Mouse (Mus musculus): ENCODE data around the gene Cnr2. TPM values are rescaled to one million over a fixed set of nuclear protein-coding genes. Genes with fewer than 3 reads are reported as not detected.

Gene Cnr2
- polyA plus RNA-seq, 1 experiment: 0.16 TPM

DNA sequence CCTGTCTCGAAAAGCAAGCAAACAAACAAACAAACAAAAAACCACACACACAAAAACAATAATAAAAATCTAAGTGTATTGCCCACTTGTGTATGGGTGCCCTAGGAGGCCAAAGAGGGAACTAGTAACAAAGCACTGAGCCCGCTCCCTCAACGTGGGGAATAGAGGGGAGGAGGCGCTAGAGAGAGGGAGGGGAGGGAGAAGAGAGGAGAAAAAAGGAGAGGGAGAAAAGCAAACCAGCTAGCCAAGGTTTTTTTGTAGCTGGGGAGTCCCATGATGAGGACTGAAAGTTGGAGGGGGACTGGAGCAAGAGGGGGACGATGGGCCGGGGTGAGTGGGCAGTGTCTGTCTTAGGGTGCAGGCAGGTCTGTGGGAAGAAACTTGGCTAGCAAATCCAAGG lies 40.1 kb upstream of the Cnr2 start:
- Histone ChIP-seq H3K4me1 (ENCODE audit: control insufficient read depth, insufficient read depth, low read length) (no peaks in the 10 kb centered on the region), H3K9ac (ENCODE audit: low read depth, poor library complexity, severe bottlenecking) (peak overlapping the region; percentile 79), H3K27ac (ENCODE audit: insufficient read depth, low read length) (peak overlapping the region; percentile 92), H3K4me3 (ENCODE audit: low read depth, low read length) (peak overlapping the region; percentile 85), H3K9me3 (replicated peaks; ENCODE audit: control insufficient read depth, insufficient read depth, low read length, poor library complexity, severe bottlenecking) (no peaks in the 10 kb centered on the region), H3K36me3 (ENCODE audit: control insufficient read depth, insufficient read depth, low read length, poor library complexity, severe bottlenecking) (peaks cover 20% of the 10 kb centered on the region), H3K27me3 (ENCODE audit: control insufficient read depth, insufficient read depth, low read length, poor library complexity, severe bottlenecking) (no peaks in the 10 kb centered on the region)
- no peak for TF ChIP-seq EP300 (IDR thresholded peaks at IDR 0.05; ENCODE audit: insufficient read depth, low read depth, low read length)
- TF ChIP-seq POLR2A (IDR thresholded peaks at IDR 0.05; ENCODE audit: insufficient read depth, low read length): no peak
- TF ChIP-seq CTCF (IDR thresholded peaks at IDR 0.05; ENCODE audit: low read depth, low read length): no peak

DNA sequence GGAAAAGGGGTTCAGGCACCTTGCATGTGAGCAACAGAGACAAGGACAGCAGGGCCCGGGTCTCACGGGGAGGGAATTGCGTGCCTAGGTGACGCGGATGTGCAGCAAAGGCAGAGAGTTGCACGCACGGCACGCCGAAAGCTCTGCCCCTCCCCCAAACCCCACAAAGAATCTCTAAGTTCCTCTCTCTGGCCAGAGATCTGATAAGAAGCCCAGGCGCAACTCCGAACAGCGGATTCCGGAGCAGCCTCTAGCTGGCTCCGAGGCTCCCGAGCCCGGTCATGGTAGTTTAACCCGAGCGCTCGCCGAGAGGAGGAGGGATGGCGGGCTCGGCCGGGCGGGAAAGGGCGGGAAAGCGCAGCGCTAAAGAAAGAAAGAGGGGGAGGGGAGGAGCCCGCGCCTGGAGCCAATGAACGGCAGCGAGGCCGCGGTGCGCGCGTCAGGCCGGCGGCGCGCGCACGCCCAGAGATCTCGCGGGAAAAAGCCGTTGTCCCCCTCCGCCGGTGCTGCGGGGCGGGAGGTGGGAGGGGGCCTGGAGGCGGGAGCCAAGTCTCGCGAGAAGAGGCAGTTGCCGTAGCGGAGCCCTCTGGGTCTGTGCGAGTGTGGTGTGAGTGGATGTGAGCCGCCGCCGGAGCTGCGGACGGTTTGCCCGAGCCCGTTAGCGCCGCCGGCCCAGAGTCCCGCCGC lies 39.5 kb upstream of the Cnr2 start, which contains the start of gene Srsf10:
Gene Srsf10, plus strand, starts transcription at position 212 of the 687 bp plus-strand sequence.
- TF ChIP-seq CTCF (IDR thresholded peaks at IDR 0.05; ENCODE audit: low read depth, low read length): no peak
- peak; percentile 45 for TF ChIP-seq POLR2A (IDR thresholded peaks at IDR 0.05; ENCODE audit: insufficient read depth, low read length)
- no peaks in the 10 kb centered on the region for H3K9me3 ChIP-seq (replicated peaks; ENCODE audit: control insufficient read depth, insufficient read depth, low read length, poor library complexity, severe bottlenecking)
- no peaks in the 10 kb centered on the region for H3K27me3 ChIP-seq (ENCODE audit: control insufficient read depth, insufficient read depth, low read length, poor library complexity, severe bottlenecking)
- H3K9ac ChIP-seq (ENCODE audit: low read depth, poor library complexity, severe bottlenecking): peak within 1 kb of the TSS; percentile 79
- peaks cover 25% of the 10 kb centered on the region for H3K36me3 ChIP-seq (ENCODE audit: control insufficient read depth, insufficient read depth, low read length, poor library complexity, severe bottlenecking)
- H3K4me3 ChIP-seq (ENCODE audit: low read depth, low read length): peak within 1 kb of the TSS; percentile 100
- H3K4me1 ChIP-seq (ENCODE audit: control insufficient read depth, insufficient read depth, low read length): no peaks in the 10 kb centered on the region
- H3K27ac ChIP-seq (ENCODE audit: insufficient read depth, low read length): peak within 1 kb of the TSS; percentile 92

DNA sequence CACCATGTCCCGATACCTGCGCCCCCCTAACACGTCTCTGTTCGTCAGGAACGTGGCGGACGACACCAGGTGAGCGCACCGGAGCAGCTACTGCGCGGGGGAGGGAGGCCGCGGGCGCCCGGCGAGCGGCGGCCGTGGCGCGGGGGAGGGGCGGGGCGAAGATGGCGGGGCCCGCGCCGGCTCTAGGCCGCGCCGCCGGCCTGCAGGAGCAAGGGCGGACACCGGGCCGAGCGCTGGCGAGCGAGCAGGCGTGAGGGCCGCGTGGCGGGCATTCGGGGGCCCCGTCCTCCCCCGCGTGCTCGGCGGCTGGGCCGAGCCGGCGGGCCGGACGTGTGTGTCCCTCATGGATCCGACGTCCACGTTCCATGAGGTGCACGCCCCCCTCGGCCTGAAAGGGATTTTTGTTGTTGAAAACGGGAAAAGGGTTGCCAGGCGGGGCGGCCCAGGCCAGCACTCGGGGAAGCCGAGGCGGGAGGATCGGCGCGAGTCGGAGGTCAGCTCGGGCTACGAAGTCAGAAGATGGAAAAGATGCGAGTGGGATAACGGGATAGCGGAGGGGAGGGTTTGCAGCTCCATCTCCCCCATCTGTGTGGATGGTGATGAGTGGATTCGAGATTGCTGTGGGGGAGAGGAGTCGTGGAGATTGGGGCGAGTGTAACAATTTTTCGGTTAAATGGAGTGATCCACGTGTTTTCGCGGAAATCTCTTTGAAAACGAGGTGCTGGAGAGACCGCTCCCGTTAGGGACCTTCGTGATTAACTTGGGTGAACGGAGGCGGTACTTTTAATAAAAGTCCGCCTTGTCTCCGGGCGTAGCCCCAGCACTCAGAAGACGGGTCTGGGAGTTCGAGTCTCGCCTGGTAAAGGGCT lies 38.7 kb upstream of the Cnr2 start:
- peak overlapping the region; percentile 79 for H3K9ac ChIP-seq (ENCODE audit: low read depth, poor library complexity, severe bottlenecking)
- peaks cover 31% of the 10 kb centered on the region for H3K36me3 ChIP-seq (ENCODE audit: control insufficient read depth, insufficient read depth, low read length, poor library complexity, severe bottlenecking)
- H3K9me3 ChIP-seq (replicated peaks; ENCODE audit: control insufficient read depth, insufficient read depth, low read length, poor library complexity, severe bottlenecking): no peaks in the 10 kb centered on the region
- no peaks in the 10 kb centered on the region for H3K4me1 ChIP-seq (ENCODE audit: control insufficient read depth, insufficient read depth, low read length)
- no peaks in the 10 kb centered on the region for H3K27me3 ChIP-seq (ENCODE audit: control insufficient read depth, insufficient read depth, low read length, poor library complexity, severe bottlenecking)
- no peak for TF ChIP-seq POLR2A (IDR thresholded peaks at IDR 0.05; ENCODE audit: insufficient read depth, low read length)
- no peak for TF ChIP-seq EP300 (IDR thresholded peaks at IDR 0.05; ENCODE audit: insufficient read depth, low read depth, low read length)
- no peak for TF ChIP-seq CTCF (IDR thresholded peaks at IDR 0.05; ENCODE audit: low read depth, low read length)
- peak overlapping the region; percentile 90 for H3K27ac ChIP-seq (ENCODE audit: insufficient read depth, low read length)
- peak overlapping the region; percentile 100 for H3K4me3 ChIP-seq (ENCODE audit: low read depth, low read length)

DNA sequence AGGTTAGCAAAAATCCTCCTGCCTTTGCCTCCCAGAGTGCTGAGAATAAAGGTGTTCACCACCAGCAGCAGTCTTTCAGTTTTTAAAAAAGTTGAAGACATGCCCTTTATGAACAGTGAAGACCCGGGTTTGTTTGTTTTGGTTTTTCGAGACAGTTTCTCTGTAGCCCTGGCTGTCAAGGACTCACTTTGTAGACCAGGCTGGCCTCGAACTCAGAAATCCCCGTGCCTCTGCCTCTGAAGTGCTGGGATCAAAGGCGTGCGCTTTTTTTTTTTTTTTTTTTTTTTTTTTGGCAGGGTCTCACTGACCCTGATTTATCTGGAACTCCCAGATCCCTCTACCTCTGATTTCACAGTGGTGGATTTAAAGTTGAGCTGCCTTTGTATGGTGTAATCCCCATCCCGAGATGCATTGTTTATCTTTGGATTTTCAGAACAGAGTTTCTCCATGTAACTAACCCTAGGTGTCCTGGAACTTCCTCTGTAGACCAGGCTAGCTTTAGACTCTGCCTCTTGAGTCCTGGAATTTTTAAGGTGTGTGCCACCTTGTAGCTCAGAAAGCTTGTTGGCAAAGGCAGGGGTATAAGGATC lies 37.5 kb upstream of the Cnr2 start:
- no peak overlapping the region for H3K27ac ChIP-seq (ENCODE audit: insufficient read depth, low read length)

DNA sequence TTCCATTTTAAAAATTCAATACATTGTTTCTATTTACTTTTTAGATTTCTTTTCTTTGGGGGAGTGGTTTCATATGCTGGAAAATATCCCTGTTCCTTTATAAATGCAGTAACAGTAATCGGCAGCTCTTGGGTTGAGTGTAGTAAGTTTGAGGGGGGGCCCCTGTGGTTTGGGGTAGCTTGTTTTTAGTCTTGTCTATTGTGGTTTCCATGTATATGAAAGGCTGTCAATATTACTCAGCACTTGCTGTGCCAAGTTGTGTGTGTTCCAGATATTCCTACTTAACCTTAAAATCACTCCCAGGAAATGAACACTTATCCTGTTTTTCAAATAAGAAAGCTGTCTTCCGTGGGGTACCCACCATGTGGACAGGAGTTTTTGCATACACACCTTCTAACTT lies 26.2 kb upstream of the Cnr2 start:
- H3K27me3 ChIP-seq (ENCODE audit: control insufficient read depth, insufficient read depth, low read length, poor library complexity, severe bottlenecking): no peaks in the 10 kb centered on the region
- no peaks in the 10 kb centered on the region for H3K9me3 ChIP-seq (replicated peaks; ENCODE audit: control insufficient read depth, insufficient read depth, low read length, poor library complexity, severe bottlenecking)
- H3K36me3 ChIP-seq (ENCODE audit: control insufficient read depth, insufficient read depth, low read length, poor library complexity, severe bottlenecking): peaks cover 46% of the 10 kb centered on the region
- no peak for TF ChIP-seq EP300 (IDR thresholded peaks at IDR 0.05; ENCODE audit: insufficient read depth, low read depth, low read length)
- no peak for TF ChIP-seq POLR2A (IDR thresholded peaks at IDR 0.05; ENCODE audit: insufficient read depth, low read length)
- TF ChIP-seq CTCF (IDR thresholded peaks at IDR 0.05; ENCODE audit: low read depth, low read length): no peak
- no peak overlapping the region for H3K4me3 ChIP-seq (ENCODE audit: low read depth, low read length)
- H3K27ac ChIP-seq (ENCODE audit: insufficient read depth, low read length): peak overlapping the region; percentile 28; the same call in 1 of the 2 replicates
- H3K9ac ChIP-seq (ENCODE audit: low read depth, poor library complexity, severe bottlenecking): no peak overlapping the region
- H3K4me1 ChIP-seq (ENCODE audit: control insufficient read depth, insufficient read depth, low read length): peaks cover 1% of the 10 kb centered on the region

More for the DNA sequence above, 37.5 kb upstream of the Cnr2 start:
- peak overlapping the region; percentile 79 for H3K9ac ChIP-seq (ENCODE audit: low read depth, poor library complexity, severe bottlenecking)
- H3K36me3 ChIP-seq (ENCODE audit: control insufficient read depth, insufficient read depth, low read length, poor library complexity, severe bottlenecking): peaks cover 43% of the 10 kb centered on the region
- H3K4me3 ChIP-seq (ENCODE audit: low read depth, low read length): peak overlapping the region; percentile 62
- no peaks in the 10 kb centered on the region for H3K9me3 ChIP-seq (replicated peaks; ENCODE audit: control insufficient read depth, insufficient read depth, low read length, poor library complexity, severe bottlenecking)
- TF ChIP-seq POLR2A (IDR thresholded peaks at IDR 0.05; ENCODE audit: insufficient read depth, low read length) (no peak), EP300 (IDR thresholded peaks at IDR 0.05; ENCODE audit: insufficient read depth, low read depth, low read length) (no peak), CTCF (IDR thresholded peaks at IDR 0.05; ENCODE audit: low read depth, low read length) (no peak)
- no peaks in the 10 kb centered on the region for H3K4me1 ChIP-seq (ENCODE audit: control insufficient read depth, insufficient read depth, low read length)
- H3K27me3 ChIP-seq (ENCODE audit: control insufficient read depth, insufficient read depth, low read length, poor library complexity, severe bottlenecking): no peaks in the 10 kb centered on the region
